Mouse (Mus musculus) cerebellum, adult 11-12 months (tissue): ENCODE results near the gene Pacs1.

Experiments
- DNase-seq: peaks from one replicate; pipeline ENCODE4 v3.0.0; 2022

Pacs1 gene

DNA sequence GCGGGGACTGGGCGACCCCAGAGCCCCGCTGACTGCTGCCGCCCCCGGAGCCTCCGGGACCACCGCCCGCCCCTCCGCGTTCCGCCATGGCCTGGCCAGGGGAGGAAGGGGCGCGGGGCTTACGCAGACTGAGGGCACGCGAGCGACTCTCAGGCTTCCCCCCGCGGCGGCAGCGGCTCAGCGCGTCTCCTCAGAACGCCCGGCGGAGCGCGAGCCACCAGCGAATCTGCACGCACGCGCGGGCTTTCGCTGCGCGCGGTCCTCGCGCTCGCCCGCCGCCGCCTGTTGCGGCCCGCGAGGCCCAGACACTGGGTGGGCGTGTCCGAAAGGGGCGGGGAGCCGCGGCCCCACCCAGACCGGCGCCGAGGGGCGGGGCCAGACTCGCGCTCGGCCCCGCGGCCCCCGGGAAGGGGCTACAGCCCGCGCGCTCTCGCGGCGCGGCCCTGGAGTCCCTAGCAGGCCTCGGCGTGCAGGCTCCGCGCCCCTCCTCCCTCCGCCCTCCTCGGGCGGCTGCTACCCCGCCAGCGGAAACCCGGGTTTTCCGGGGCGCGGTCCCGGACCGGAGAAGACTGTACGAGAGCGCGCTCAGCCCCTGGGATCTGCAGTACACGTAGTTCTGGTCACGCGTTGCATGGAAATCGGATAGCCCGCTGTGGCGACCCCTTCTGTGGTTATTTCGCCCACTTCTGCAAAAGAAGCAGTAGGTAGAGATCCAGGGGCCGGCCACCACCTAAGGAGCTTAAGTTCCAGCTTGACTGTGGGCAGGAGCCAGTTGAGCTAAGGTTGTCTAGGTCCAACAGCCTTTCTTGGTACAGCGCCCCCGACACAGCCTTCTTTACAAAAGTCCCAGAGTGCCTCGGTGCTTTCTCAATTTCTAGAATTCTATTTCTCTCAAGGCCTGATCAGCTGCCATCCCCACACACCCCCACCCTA lies at the start of gene Pacs1:
Gene Pacs1, minus strand, starts transcription at position 319 of the 933 bp plus-strand sequence.
- DNase-seq, result peak; percentile 81

- DNase-seq, result no peak
Measured at GRCm38 (mm10) chr19:5313189-5313588, 40.3 kb upstream of the Pacs1 start.

DNA sequence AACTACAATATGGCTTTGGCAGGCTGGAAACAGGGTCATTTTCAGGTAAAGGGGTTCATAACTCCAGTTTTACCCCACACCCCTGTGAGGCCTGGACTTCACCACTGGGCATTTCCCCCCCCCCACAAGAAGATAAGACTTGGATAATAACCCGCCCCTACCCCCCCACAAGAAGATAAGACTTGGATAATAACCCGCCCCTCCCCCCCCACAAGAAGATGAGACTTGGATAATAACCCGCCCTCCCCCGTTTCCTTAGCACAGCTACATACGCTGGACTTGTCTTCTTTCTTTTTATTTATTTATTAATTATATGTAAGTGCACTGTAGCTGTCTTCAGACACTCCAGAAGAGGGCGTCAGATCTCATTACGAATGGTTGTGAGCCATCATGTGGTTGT lies 36.1 kb upstream of the Pacs1 start:
- DNase-seq, result no peak

DNA sequence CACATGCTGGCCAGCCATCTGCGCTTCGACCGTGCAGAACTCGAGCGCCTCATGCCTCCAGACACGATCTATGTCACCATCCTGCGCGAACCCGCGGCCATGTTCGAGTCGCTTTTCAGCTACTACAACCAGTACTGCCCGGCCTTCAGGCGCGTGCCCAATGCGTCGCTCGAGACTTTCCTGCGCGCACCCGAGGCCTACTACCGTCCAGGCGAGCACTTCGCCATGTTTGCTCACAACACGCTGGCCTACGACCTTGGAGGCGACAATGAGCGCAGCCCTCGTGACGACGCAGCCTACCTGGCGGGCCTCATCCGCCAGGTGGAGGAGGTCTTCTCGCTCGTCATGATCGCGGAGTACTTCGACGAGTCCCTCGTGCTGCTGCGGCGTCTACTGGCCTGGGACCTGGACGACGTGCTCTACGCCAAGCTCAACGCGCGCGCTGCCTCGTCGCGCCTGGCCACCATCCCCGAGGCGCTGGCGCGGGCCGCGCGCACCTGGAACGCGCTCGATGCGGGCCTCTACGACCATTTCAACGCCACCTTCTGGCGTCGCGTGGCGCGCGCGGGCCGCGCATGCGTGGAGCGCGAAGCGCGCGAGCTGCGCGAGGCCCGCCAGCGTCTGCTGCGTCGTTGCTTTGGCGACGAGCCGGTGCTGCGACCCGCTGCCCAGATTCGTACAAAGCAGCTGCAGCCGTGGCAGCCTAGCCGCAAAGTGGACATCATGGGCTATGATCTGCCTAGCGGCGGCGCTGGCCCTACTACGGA lies 34.2 kb upstream of the Pacs1 start:
- DNase-seq, result no peak

GRCm38 (mm10) chr19:5306279-5306678 lies 33.4 kb upstream of the Pacs1 start:
- DNase-seq, result no peak

DNA sequence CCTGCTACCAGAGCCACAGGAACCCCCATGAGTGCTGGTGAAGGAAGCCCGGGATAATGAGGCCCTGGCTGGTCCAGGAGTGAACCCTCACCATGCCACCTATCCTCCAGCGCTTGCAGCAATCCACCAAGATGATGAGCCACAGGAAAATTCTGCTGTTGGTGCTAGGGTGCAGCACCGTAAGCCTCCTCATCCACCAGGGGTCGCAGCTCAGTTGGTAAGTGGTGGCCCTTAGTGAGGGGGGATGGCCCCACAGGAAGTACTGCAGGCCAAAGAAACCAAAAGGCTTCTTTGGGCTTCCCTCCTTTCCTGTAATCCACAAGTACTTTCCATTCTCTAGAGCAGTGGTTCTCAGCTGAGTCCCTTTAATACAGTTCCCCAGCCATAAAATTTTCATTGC lies 29.5 kb upstream of the Pacs1 start:
- no peak for DNase-seq

- no peak for DNase-seq
Measured at GRCm38 (mm10) chr19:5300588-5300987, 27.7 kb upstream of the Pacs1 start.

GRCm38 (mm10) chr19:5297903-5298800 lies 25.2 kb upstream of the Pacs1 start, which contains the start of gene Gal3st3:
Gene Gal3st3 (plus strand): TSS chr19:5298331.
- peak; percentile 58 for DNase-seq

DNA sequence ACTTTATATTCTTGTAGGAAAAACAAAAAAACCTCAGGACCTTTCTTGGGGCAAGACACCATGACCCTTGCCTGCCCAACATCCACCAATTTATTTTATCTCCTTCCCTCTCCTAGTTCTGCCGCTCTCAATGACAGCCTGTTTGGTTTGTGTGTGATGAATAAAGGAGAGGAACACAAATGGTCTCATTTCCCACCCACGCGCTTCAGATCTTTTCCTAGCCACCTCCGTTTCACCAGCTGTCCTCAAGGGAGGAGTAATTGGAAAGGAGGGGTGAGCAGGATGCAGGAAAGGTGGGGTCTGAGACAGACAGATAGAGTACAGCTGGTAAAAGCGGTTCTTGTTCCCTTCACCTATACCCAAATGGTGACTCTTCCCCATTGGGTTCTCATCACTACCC lies 23.7 kb upstream of the Pacs1 start:
- DNase-seq, result peak; percentile 30

GRCm38 (mm10) chr19:5295736-5296075 lies 22.8 kb upstream of the Pacs1 start:
- DNase-seq, result no peak

- peak; percentile 99 for DNase-seq
Measured at GRCm38 (mm10) chr19:5294972-5295735, 22.2 kb upstream of the Pacs1 start, which contains the start of gene Sf3b2. Gene Sf3b2 (minus strand): TSS chr19:5295455.

- no peak for DNase-seq
Measured at GRCm38 (mm10) chr19:5278381-5278780, 5.5 kb upstream of the Pacs1 start.

DNA sequence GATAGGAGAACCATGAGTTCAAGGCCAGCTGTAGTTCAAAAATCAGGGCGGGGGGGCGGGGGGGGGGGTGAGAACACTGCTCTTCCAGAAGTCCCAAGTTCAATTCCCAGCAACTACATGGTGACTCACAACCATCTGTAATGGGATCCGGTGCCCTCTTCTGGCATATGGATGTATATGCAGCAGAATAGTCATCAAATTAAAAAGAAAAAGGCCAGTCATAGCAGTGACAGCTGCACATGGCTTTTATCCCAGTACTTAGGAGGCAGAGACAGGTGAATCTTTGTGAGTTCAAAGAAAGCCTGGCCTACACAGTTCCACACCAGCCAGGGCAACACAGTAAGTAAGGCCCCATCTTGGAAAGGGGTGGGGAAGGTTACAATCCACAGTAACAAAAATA lies 4.2 kb upstream of the Pacs1 start:
- no peak for DNase-seq

DNA sequence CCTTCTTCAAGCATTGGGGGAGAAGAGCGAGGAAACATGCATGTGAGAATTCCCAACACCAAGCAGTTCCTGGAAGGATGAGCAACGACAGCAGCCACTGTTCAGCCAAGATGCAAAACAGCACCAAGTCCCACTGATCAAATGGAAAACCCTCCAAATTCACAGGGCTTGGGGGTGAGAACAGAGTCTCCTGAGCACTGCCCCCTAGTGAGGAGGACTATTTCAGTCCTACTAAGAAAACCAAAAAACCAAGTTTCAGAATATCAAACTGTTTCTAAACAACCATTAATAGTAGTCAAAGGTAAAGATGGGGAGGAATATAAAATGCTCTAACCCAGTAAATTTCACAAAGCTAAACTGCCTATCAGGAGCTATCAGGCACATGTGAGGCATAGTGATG lies 3.6 kb upstream of the Pacs1 start:
- no peak for DNase-seq

DNA sequence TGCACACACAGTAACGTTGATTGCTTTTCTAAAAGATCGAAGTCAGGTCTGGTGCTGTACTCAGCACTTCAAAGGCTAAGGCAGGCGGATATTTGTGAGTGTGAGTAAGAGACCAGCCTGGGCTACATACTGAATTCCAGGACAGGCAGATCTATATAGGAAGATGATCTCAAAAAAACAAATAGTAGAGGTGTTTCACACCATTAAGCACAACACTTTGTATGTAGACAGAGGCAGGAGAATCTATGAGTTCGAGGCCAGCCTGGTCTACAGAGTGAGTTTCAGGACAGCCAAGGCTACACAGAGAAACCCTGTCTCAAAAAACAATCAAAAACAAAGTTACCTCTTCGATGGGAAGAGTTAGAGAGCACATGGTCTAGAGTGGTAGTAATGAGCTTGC lies 2.8 kb upstream of the Pacs1 start:
- DNase-seq, result no peak

DNA sequence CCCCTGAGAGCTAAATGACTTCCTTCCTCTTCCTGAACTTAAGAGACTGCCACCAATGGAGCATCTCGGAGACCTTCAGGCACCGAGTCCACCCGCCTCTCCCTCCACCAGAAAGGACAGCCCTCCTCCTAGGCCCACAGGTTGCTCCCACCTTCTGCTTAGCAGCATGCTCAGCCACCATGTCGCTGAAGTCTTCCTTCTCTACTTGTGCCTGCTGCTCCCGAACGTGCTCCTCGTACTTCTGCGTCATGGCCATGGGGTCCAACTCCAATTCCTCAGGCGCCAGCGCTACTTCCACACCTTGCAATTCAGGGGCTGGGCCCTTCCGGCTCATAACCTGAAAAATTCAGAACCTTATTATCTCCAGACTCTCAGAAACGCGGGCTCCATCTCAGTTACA lies 1.7 kb upstream of the Pacs1 start:
- DNase-seq, result no peak

- DNase-seq, result no peak
Measured at GRCm38 (mm10) chr19:5273916-5274315, 997 bp upstream of the Pacs1 start.

DNA sequence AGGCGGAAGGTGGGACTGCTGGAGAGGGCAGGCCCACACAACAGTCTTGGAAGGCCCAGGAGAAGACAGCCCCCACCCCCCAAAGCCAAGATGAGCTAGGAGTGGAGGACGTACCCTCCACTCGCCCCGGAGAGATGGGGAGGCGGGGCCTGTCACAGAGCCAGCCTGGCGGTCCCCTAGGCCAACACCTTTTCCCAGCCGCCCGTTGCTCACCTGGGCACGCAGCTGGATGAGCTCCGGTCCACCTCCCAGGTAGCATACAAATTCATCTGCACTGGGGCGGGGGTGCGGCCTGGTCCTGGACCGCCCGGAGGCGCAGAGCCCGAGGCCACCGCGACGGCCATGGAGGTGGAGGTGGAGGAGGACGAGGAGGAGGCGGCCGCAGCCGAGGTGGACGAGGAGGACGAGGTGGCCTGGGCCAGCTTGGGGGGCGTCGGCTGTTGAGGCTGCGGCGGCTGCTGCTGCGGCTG lies 558 bp downstream of the Pacs1 start:
- peak; percentile 55 for DNase-seq

GRCm38 (mm10) chr19:5271430-5271829 lies 1.5 kb downstream of the Pacs1 start:
- DNase-seq, result no peak

GRCm38 (mm10) chr19:5269392-5269791 lies 3.5 kb downstream of the Pacs1 start:
- DNase-seq, result no peak

DNA sequence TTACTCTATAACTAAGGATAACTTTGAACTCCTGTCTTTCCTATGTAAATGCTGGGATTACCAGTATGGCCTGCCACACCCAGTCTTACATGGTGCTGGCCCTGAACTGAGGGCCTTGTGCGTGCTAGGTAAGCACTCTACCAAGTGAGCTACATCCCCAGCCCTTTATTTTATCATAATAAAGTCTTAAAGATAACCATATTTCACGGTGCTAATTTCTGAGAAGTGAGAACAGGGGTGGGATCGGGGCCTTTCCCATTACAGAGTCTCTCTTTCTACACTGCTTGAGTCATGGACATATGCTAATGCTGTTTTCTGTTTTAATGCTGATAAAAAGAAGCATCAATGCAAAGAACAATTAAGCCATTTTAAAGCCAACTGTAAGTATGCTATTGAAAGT lies 4.0 kb downstream of the Pacs1 start:
- DNase-seq, result no peak

DNA sequence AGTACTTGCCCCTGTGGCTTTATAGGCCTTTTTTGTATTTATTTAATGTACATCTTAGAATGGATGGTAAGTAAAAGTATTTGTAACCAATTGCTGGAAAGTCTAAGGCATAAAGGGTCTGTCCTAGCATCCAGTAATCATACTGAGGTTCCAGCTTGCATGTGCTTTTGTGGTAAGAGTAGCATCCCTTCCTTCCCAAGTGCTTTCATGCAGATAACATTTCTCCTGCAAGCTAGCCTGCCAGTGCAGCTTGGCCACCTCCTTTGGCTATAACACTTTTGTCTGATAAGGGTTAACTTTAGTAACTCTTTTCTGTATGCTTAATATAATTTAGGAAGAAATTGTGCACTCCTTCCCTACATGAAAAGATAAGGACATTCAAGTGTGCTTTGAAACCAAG lies 4.9 kb downstream of the Pacs1 start:
- DNase-seq, result no peak
